Mouse (Mus musculus) gastrocnemius, adult 2 months (tissue): ENCODE data around the gene Gm13057. TPM values are rescaled to one million over a fixed set of nuclear protein-coding genes. Genes with fewer than 3 reads are reported as not detected.
"Not testable (repeated sequence)": the region's sequence is repeated elsewhere in the genome, so short reads cannot be mapped to it uniquely, and the experiment has no call there.

ENCODE experiments used
- DNase-seq: peaks from one replicate; pipeline ENCODE4 v3.0.0; 2022
- H3K27ac ChIP-seq: fragments of 200-600 bp; 2 replicates; pipeline ENCODE4 v1.8.1; 2022; ENCODE audit warnings: mild to moderate bottlenecking
- H3K4me3 ChIP-seq: fragments of 200-600 bp; 2 replicates; pipeline ENCODE4 v1.8.1; 2022; ENCODE audit warnings: mild to moderate bottlenecking, moderate library complexity
- CTCF ChIP-seq: fragments of 200-600 bp; IDR thresholded peaks from 2 replicates; pipeline ENCODE4 v1.8.1; 2022; ENCODE audit warnings: antibody characterized with exemption, mild to moderate bottlenecking, moderate library complexity
- intact Hi-C: fragments of 180-260 bp; cut with DNase I; formaldehyde crosslinking; loops from one replicate; pipeline ENCODE4 v1.15.1; 2025
- long read RNA-seq, 2 experiments: library from polyadenylated mRNA; stranded (forward); transcript quantifications; one replicate each; pipeline ENCODE4 v2.0.0; 2021
- total RNA-seq, 2 experiments: library from RNA; stranded (reverse); gene quantifications; 2 replicates each; pipeline ENCODE4 v1.2.3; 2021

Gene Gm13057
- total RNA-seq, result not detected
- long read RNA-seq, experiment 1, result 0 reads
- long read RNA-seq, experiment 2, result 0 reads

GRCm38 (mm10) chr4:143551400-143551799, at the start of gene Gm13057, which contains the start of gene BC080695:
Gene Gm13057 (plus strand): TSS chr4:143551709.
Gene BC080695 (plus strand): TSS chr4:143551700.
- intact Hi-C loops, result not testable (repeated sequence)

GRCm38 (mm10) chr4:143511043-143511442, 40.5 kb upstream of the Gm13057 start, which contains the start of gene Gm13043:
Gene Gm13043 (plus strand): TSS chr4:143511343.
- no peak for DNase-seq
- TF ChIP-seq CTCF, result no peak
- no peak within 1 kb of the TSS for H3K4me3 ChIP-seq
- intact Hi-C loops, result no loop called here
- H3K27ac ChIP-seq, result no peak within 1 kb of the TSS

More at GRCm38 (mm10) chr4:143551400-143551799, at the start of gene Gm13057, which contains the start of gene BC080695:
- H3K4me3 ChIP-seq, H3K27ac ChIP-seq, DNase-seq: not testable (repeated sequence)

- H3K27ac ChIP-seq, intact Hi-C loops, DNase-seq, H3K4me3 ChIP-seq: not testable (repeated sequence)
Observed at GRCm38 (mm10) chr4:143535654-143536053, 15.9 kb upstream of the Gm13057 start, which contains the start of gene Gm13040. Gene Gm13040 (plus strand): TSS chr4:143535954.

Other genes with a start within 250 kb of the Gm13057 start
- gene Lrrc38, start 202.0 kb upstream of the Gm13057 start, total RNA-seq, result 10 to 100 TPM; 27.1 to 39.4 TPM
- gene Pramel1, start 157.3 kb upstream of the Gm13057 start, total RNA-seq, result not detected
- gene Pramef8, start 139.3 kb upstream of the Gm13057 start, total RNA-seq, result 1 to 10 TPM; 6.2 to 7.8 TPM
- gene Oog4, start 101.4 kb upstream of the Gm13057 start, total RNA-seq, result not detected
- not detected for gene Gm13043, start 40.4 kb upstream of the Gm13057 start, total RNA-seq
- not detected for gene Gm13040, start 15.8 kb upstream of the Gm13057 start, total RNA-seq
- not detected for gene BC080695, start within 50 bp of the Gm13057 start, total RNA-seq
- gene Gm13083, start 63.3 kb downstream of the Gm13057 start, total RNA-seq, result not detected
- gene Gm13088, start 105.5 kb downstream of the Gm13057 start, total RNA-seq, result not detected
- gene Gm13089, start 151.0 kb downstream of the Gm13057 start, total RNA-seq, result not detected
- gene Gm13078, start 167.7 kb downstream of the Gm13057 start, total RNA-seq, result not detected
- gene Gm13023, start 237.6 kb downstream of the Gm13057 start, total RNA-seq, result not detected